Mouse (Mus musculus) ES-Bruce4 (cell line): ENCODE results near the gene Cpsf7.

Experiments used
- CTCF ChIP-seq: IDR thresholded peaks from one replicate; pipeline ENCODE4 v1.8.1; 2011; ENCODE audit warnings: low read depth, low read length
- POLR2A ChIP-seq: IDR thresholded peaks from one replicate; pipeline ENCODE4 v1.8.1; 2011; ENCODE audit warnings: low read length; ENCODE audit not compliant: insufficient read depth

DNA sequence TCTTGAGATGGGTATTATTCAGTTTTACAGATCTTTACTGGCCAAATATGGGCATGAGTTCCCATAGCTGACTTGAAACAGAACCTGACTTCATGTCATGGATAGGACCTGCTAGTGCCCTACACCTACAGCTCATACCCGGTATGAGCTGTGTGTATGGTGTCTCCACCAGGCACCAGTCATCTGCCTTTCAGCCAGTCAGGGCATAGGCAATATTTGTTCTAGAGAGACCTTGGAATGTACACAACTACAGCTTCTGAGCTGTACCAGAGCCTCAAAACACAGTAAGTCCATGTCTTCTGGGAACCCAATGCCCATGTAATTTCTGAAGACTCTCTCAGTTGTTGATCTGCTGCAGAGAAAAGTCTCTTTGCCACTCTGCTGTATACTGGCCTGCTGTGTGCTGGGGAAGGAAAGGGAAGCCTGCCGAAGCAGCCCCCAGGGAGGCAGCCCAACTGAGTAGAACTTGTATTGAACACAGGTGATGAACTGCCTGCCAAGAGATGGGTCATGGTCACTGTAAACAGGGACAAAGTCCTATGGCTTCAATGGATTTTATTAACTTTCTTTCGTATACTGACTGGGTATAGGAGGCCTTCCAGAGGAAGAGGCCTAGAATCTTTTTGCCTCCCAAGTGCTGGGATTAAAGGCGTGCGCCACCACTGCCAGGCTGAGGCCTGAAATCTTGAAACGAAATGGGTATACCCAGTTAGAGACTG, 66.8 kb downstream of the Cpsf7 start:
- TF ChIP-seq CTCF (no peak), POLR2A (no peak)
